Mouse (Mus musculus) E14TG2a.4 (cell line): ENCODE measurements around the gene Casq2.

ENCODE experiments used
- CTCF ChIP-seq: conservative IDR thresholded peaks from 2 replicates; pipeline ENCODE4 v1.5.1; 2014; ENCODE audit warnings: low read length
- POU5F1 ChIP-seq: IDR thresholded peaks from 2 replicates; pipeline ENCODE4 v1.6.1; 2014; ENCODE audit warnings: low read length, borderline replicate concordance

DNA sequence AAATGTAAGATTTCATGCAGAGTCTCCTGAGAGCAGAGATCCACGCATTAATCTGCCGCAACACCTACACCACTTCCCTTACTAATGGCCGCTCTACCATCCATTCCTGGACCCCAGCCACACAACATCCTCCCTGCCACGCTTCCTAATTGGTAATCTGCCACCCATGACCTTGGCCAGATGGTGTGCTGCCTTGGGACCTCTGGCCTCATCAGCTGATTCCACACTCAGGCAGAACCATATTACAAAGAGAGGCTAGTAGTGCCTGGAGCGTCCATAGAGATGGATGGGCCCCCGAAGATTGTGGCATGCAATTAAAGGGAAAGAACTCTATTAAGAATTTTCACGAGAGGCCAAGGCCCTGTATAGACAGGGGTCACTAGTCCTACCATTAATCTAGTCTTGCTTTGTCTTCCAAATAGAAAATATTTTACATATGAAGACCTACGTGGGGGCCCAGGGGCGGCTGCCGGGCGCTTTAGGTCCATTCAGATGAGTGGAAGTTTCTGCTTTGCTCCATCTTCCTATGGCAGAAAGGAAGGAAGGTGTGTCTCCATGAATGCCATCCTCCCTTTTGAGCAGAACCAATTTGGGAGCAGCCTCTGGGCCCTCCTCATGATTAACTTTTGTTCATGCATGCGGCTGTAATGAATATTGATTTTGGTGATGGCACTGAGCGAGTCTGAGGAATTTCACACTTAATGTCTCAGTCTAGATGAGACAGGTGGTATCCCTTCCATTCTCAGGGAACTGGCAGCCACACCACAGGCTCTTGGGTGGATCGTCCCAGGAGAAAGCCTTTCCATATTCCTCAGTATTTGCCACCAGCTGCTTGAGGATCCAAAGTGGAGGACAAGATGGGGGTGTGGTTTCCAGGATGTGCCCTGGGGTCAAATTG is 36.8 kb upstream of the Casq2 start:
- TF ChIP-seq CTCF = no peak
- no peak for TF ChIP-seq POU5F1
